Comparison of ENCODE assay signal across 9 mouse cellular contexts in the genomic region with DNA sequence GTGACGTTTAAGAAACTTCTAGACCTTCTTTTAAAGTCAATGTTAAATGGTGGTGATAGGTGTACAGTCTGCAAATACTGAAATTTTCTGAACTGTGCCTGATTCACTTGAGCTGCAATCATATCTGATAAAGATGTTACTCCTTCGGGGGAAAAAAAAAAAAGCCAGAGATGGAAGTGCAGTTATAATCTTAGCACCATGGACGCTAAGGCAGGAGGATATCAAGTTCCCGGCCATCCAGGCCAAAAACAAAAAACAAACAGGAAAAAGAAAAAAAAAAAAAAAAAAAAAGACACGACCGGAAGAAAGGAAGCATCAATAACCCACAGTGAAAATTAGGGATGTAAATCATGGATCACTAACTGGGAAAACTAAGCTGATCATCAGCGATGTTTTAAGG. TPM values are rescaled to one million over a fixed set of nuclear protein-coding genes. Genes with fewer than 3 reads are reported as not detected.
DNase-seq lines count a peak whose midpoint lies in the region; ATAC-seq and TF ChIP-seq lines count a peak whose summit lies in the region.
"Had no signal": no experiment of that assay in that cellular context is flagged by ENCODE, and none has a peak within 500 bp of the region (broad histone marks: within the 10 kb centered on the region; RNA-seq: fewer than 3 reads in every experiment).

No protein-coding gene starts in this region.

- H3K4me3 ChIP-seq in kidney, adult 2 months (ENCODE audit: insufficient read depth, low read depth, low read length), result peak overlapping the region; percentile 74; the same call in 1 of the 2 replicates
- H3K4me3 ChIP-seq in bone marrow macrophage, adult 2 months (ENCODE audit: insufficient read depth, low read length), result peak overlapping the region; percentile 94
- peak overlapping the region; percentile 89 for H3K4me3 ChIP-seq in hindbrain, embryonic 13.5 days
- H3K4me3 ChIP-seq in midbrain, embryonic 12.5 days, result peak overlapping the region; percentile 94

- TF ChIP-seq CTCF in kidney, adult 2 months (conservative IDR thresholded peaks at IDR 0.05; ENCODE audit: insufficient read depth, insufficient read length, low read depth, low read length), result no peak
- no peak for TF ChIP-seq CTCF in bone marrow macrophage, adult 2 months (IDR thresholded peaks at IDR 0.05; ENCODE audit: low read depth, low read length)

- H3K27ac ChIP-seq in kidney, adult 2 months (ENCODE audit: insufficient read depth, low read depth, low read length), result 0 out of 2 replicates have a peak overlapping the region, but pooled peaks have one; percentile 39
- H3K27ac ChIP-seq in bone marrow macrophage, adult 2 months (ENCODE audit: insufficient read depth, low read depth, low read length), result peak overlapping the region; percentile 98
- H3K27ac ChIP-seq in hindbrain, embryonic 13.5 days, result no peak overlapping the region
- H3K27ac ChIP-seq in midbrain, embryonic 12.5 days (replicated peaks), result no peak overlapping the region

- H3K4me2 ChIP-seq in hindbrain, embryonic 13.5 days, result peak overlapping the region; percentile 80
- H3K4me2 ChIP-seq in midbrain, embryonic 12.5 days (replicated peaks), result peak overlapping the region; percentile 89

- peak overlapping the region; percentile 94 for H3K9ac ChIP-seq in hindbrain, embryonic 13.5 days
- H3K9ac ChIP-seq in midbrain, embryonic 12.5 days (replicated peaks), result peak overlapping the region; percentile 99

- 6% methylated on average over 7 of the region's 7 CpGs for WGBS in kidney, adult 2 months
- 29% methylated on average over 7 of the region's 7 CpGs for WGBS in hindbrain, embryonic 13.5 days
- 24% methylated on average over 7 of the region's 7 CpGs for WGBS in midbrain, embryonic 12.5 days

- no peaks in the 10 kb centered on the region for H3K9me3 ChIP-seq in hindbrain, embryonic 13.5 days
- no peaks in the 10 kb centered on the region for H3K9me3 ChIP-seq in midbrain, embryonic 12.5 days

- no peak for ATAC-seq in hindbrain, embryonic 13.5 days (ENCODE audit: low FRiP score)
- no peak for ATAC-seq in midbrain, embryonic 12.5 days (ENCODE audit: low FRiP score, low read depth)

- TF ChIP-seq POLR2A in kidney, adult 2 months (IDR thresholded peaks at IDR 0.05; ENCODE audit: low read depth, low read length), result no peak
- TF ChIP-seq POLR2A in bone marrow macrophage, adult 2 months (IDR thresholded peaks at IDR 0.05; ENCODE audit: borderline replicate concordance, low read depth, low read length), result no peak

- no peaks in the 10 kb centered on the region for H3K36me3 ChIP-seq in kidney, adult 2 months (ENCODE audit: control insufficient read depth, insufficient read depth, low read length)
- H3K36me3 ChIP-seq in hindbrain, embryonic 13.5 days, result no peaks in the 10 kb centered on the region
- H3K36me3 ChIP-seq in midbrain, embryonic 12.5 days, result no peaks in the 10 kb centered on the region

- peaks cover 3% of the 10 kb centered on the region; the same call in 1 of the 2 replicates for H3K4me1 ChIP-seq in kidney, adult 2 months (ENCODE audit: control insufficient read depth, insufficient read depth, low read length)
- H3K4me1 ChIP-seq in bone marrow macrophage, adult 2 months (ENCODE audit: control insufficient read depth, insufficient read depth, low read length), result peaks cover 9% of the 10 kb centered on the region
- H3K4me1 ChIP-seq in hindbrain, embryonic 13.5 days (replicated peaks), result peaks cover 27% of the 10 kb centered on the region
- H3K4me1 ChIP-seq in midbrain, embryonic 12.5 days, result peaks cover 25% of the 10 kb centered on the region

- DNase-seq in kidney, adult 2 months, result no peak
- DNase-seq in kidney, postnatal 14 days, result no peak
- DNase-seq in spleen, adult 12 weeks (ENCODE audit: low spot score), result no peak
- DNase-seq in layer of hippocampus, postnatal 10 days (ENCODE audit: low spot score in 2 of 2), result no peak
- no peak for DNase-seq in gastrocnemius, postnatal 25 days

- no peaks in the 10 kb centered on the region for H3K27me3 ChIP-seq in kidney, adult 2 months (replicated peaks; ENCODE audit: control insufficient read depth, insufficient read depth, low read length)
- H3K27me3 ChIP-seq in hindbrain, embryonic 13.5 days, result no peaks in the 10 kb centered on the region
- no peaks in the 10 kb centered on the region for H3K27me3 ChIP-seq in midbrain, embryonic 12.5 days
- H3K27me3 ChIP-seq: Patski had no signal

RNA-seq across cellular contexts. Expression of a gene that starts 1.3 kb away (rescaled TPM):
- polyA plus RNA-seq in kidney, adult 2 months (2012; rRNA removed), result 6.5 and 6.7 TPM in 2 replicates
- polyA plus RNA-seq in bone marrow macrophage, adult 2 months (2012; ENCODE audit: insufficient read depth, insufficient read length, missing spikeins), result 11.5 and 12.9 TPM in 2 replicates
- polyA plus RNA-seq in hindbrain, embryonic 13.5 days (2015; fragmentation: Nextera tagmentation; extraction: Ambion mirVana), result 3.2 and 3.4 TPM in 2 replicates
- polyA plus RNA-seq in midbrain, embryonic 12.5 days (2016; fragmentation: Nextera tagmentation; extraction: Ambion mirVana), result 4.5 and 5.1 TPM in 2 replicates
- total RNA-seq in layer of hippocampus, postnatal 10 days (2021), result 10 to 100 TPM; 19.6 to 20.2 TPM
- total RNA-seq in gastrocnemius, postnatal 25 days (2021), result 10 to 100 TPM in 1 of 2 experiments, 1 to 10 TPM in 1; 9.5 to 12.5 TPM

Comparison
In these comparisons a context has a peak if more than half of its experiments do, and no peak if none do; other contexts are left out.
1. H3K27ac ChIP-seq: peak in kidney, adult 2 months (single experiment) and bone marrow macrophage, adult 2 months (single experiment); none in hindbrain, embryonic 13.5 days (single experiment) and midbrain, embryonic 12.5 days (single experiment).
2. Peak in every context shown above with its lines, with median percentiles within 50 percentile points of each other: H3K4me3 ChIP-seq.